Mouse (Mus musculus): ENCODE results near the gene Ccn1. TPM values are rescaled to one million over a fixed set of nuclear protein-coding genes. Genes with fewer than 3 reads are reported as not detected.

Ccn1 gene
- total and polyA plus RNA-seq, 3 experiments = not detected

DNA sequence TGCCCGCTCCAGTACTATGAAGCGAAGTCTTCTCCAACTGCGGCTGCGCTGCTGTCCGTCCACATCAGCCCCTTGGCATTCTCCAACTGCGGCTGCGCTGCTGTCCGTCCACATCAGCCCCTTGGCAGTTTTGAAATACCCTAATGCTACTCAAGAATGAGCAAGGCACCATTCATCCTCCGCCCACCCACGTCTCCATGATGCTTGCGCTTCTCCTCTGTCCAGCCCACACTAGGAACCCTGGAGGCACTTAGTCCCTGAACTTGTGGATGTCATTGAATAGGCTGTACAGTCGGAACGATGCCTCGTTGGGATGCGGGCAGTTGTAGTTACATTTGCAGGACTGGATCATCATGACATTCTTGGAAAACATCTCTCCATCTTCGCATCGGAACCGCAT, 2.4 kb downstream of the Ccn1 start:
- Histone ChIP-seq H3K9me3 (replicated peaks) (peaks cover 40% of the 10 kb centered on the region), H3K4me1 (ENCODE audit: insufficient read depth, low read depth, low read length) (no peaks in the 10 kb centered on the region), H3K27me3 (ENCODE audit: insufficient read depth, low read length) (no peaks in the 10 kb centered on the region), H3K4me3 (ENCODE audit: low read depth, low read length) (no peak overlapping the region), H3K36me3 (replicated peaks) (no peaks in the 10 kb centered on the region)
- ATAC-seq (ENCODE audit: extremely low read depth, insufficient number of reproducible peaks, low FRiP score, poor library complexity, severe bottlenecking) (no peak), DNase-seq (ENCODE audit: low spot score) (no peak)
- no peak for TF ChIP-seq TAL1 (conservative IDR thresholded peaks at IDR 0.05; ENCODE audit: low read depth, low read length)

DNA sequence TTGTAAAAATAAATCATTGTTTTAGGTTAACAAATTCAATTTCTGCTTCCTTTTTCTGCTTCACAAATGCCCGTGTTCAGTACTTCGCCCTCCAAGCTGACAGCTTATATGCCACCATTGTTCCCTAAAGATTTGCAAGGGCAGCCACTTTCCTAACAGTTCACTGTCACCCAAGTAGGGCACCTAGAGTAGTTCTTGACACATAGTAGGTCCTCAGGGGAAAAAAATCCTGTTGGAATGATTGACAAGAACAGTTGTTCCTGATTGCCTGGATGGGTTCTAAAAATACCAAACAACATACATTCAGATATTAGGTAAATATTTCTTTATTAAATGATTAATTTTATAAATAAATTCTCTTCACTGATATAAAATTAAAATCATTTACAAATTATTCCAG, 3.1 kb downstream of the Ccn1 start:
- DNase-seq (ENCODE audit: low spot score) (no peak), ATAC-seq (ENCODE audit: extremely low read depth, insufficient number of reproducible peaks, low FRiP score, poor library complexity, severe bottlenecking) (no peak)
- H3K4me3 ChIP-seq (ENCODE audit: low read depth, low read length) = no peak overlapping the region
- H3K27me3 ChIP-seq (ENCODE audit: insufficient read depth, low read length) = no peaks in the 10 kb centered on the region
- no peak for TF ChIP-seq TAL1 (conservative IDR thresholded peaks at IDR 0.05; ENCODE audit: low read depth, low read length)
- H3K9me3 ChIP-seq (replicated peaks) = peaks cover 34% of the 10 kb centered on the region
- no peaks in the 10 kb centered on the region for H3K4me1 ChIP-seq (ENCODE audit: insufficient read depth, low read depth, low read length)
- H3K36me3 ChIP-seq (replicated peaks) = no peaks in the 10 kb centered on the region

DNA sequence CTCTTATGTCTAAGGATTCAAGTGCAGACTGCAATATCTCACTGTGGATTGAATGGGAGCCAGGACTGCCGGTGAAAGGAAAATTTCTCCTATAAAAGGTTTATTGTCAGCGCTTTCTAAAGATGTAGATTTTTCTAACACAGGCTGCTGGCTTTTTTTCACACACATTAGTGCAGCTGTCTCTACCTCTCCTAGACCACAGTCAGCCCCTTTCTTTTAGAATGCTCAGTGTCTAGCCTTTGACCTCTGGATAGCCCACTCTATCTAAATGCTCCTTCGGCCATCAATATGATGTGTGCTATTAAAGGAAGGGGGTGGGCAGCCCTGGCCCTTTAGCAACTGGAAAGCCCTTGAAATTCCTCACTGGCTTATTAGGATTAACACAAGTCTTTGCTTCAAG, 3.8 kb downstream of the Ccn1 start:
- Histone ChIP-seq H3K4me1 (ENCODE audit: insufficient read depth, low read depth, low read length) (no peaks in the 10 kb centered on the region), H3K36me3 (replicated peaks) (no peaks in the 10 kb centered on the region), H3K27me3 (ENCODE audit: insufficient read depth, low read length) (no peaks in the 10 kb centered on the region), H3K9me3 (replicated peaks) (peaks cover 34% of the 10 kb centered on the region), H3K4me3 (ENCODE audit: low read depth, low read length) (no peak overlapping the region)
- TF ChIP-seq TAL1 (conservative IDR thresholded peaks at IDR 0.05; ENCODE audit: low read depth, low read length) = no peak
- no peak for TF ChIP-seq CTCF (IDR thresholded peaks at IDR 0.05; ENCODE audit: low read depth, low read length)
- TF ChIP-seq POLR2AphosphoS5 (IDR thresholded peaks at IDR 0.05; ENCODE audit: insufficient replicate concordance, low read depth, low read length) = no peak
- no peak for TF ChIP-seq GATA1 (IDR thresholded peaks at IDR 0.05; ENCODE audit: borderline replicate concordance, low read length)
- TF ChIP-seq GATA2 (IDR thresholded peaks at IDR 0.05; ENCODE audit: borderline replicate concordance, low read depth, low read length) = no peak
- no peak for ATAC-seq (ENCODE audit: extremely low read depth, insufficient number of reproducible peaks, low FRiP score, poor library complexity, severe bottlenecking)
- no peak for DNase-seq (ENCODE audit: low spot score)

DNA sequence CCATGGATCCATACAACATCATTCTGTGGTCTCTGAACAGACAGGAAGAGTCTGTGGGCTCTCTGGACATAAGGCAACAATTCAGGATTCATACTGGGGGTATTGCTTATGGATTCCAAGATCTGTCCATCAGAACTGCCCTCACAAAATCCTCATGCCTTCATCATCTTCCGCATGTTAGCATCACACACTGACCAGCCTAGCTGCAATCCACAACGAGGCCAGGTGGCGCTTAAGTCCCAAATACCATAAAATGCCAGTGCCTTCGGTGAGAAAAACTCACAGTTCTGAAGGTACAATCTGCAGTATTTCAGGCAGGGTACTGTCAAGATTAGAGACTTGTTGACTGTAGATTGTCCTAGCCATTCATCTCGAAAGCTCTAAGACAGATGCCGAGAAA, 4.3 kb downstream of the Ccn1 start:
- Histone ChIP-seq H3K27me3 (ENCODE audit: insufficient read depth, low read length) (no peaks in the 10 kb centered on the region), H3K9me3 (replicated peaks) (peaks cover 34% of the 10 kb centered on the region), H3K4me3 (ENCODE audit: low read depth, low read length) (no peak overlapping the region), H3K4me1 (ENCODE audit: insufficient read depth, low read depth, low read length) (no peaks in the 10 kb centered on the region), H3K36me3 (replicated peaks) (no peaks in the 10 kb centered on the region)
- ATAC-seq (ENCODE audit: extremely low read depth, insufficient number of reproducible peaks, low FRiP score, poor library complexity, severe bottlenecking) (no peak), DNase-seq (ENCODE audit: low spot score) (no peak)
- no peak for TF ChIP-seq GATA2 (IDR thresholded peaks at IDR 0.05; ENCODE audit: borderline replicate concordance, low read depth, low read length)
- no peak for TF ChIP-seq CTCF (IDR thresholded peaks at IDR 0.05; ENCODE audit: low read depth, low read length)
- no peak for TF ChIP-seq GATA1 (IDR thresholded peaks at IDR 0.05; ENCODE audit: borderline replicate concordance, low read length)
- TF ChIP-seq POLR2AphosphoS5 (IDR thresholded peaks at IDR 0.05; ENCODE audit: insufficient replicate concordance, low read depth, low read length) = no peak
- no peak for TF ChIP-seq TAL1 (conservative IDR thresholded peaks at IDR 0.05; ENCODE audit: low read depth, low read length)

DNA sequence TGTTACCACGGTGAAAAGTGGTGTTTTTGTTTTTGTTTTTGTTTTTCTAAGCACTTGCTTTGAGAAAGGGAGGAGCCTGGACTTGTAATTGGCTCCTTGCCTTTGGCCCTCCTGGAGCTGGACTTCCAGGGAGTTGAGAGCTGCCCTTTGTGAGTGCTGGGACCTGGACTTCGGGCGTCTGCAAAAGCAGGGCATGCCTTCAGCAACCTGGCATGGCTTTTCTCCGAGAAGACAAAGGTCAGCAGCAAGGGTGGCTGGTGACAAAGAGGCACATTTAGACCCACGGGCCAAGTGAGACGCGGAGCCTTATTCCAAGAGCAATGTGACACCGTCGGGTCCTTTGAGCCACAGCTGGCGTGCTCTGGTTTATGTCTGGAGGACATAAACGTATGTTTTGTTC, 6.9 kb downstream of the Ccn1 start:
- no peaks in the 10 kb centered on the region for H3K36me3 ChIP-seq (replicated peaks)
- peaks cover 31% of the 10 kb centered on the region for H3K9me3 ChIP-seq (replicated peaks)
- no peaks in the 10 kb centered on the region for H3K27me3 ChIP-seq (ENCODE audit: insufficient read depth, low read length)
- no peak overlapping the region for H3K4me3 ChIP-seq (ENCODE audit: low read depth, low read length)
- DNase-seq (ENCODE audit: low spot score) = no peak
- TF ChIP-seq CTCF (IDR thresholded peaks at IDR 0.05; ENCODE audit: low read depth, low read length) (no peak), GATA2 (IDR thresholded peaks at IDR 0.05; ENCODE audit: borderline replicate concordance, low read depth, low read length) (no peak), POLR2AphosphoS5 (IDR thresholded peaks at IDR 0.05; ENCODE audit: insufficient replicate concordance, low read depth, low read length) (no peak), GATA1 (IDR thresholded peaks at IDR 0.05; ENCODE audit: borderline replicate concordance, low read length) (no peak), TAL1 (conservative IDR thresholded peaks at IDR 0.05; ENCODE audit: low read depth, low read length) (no peak)
- ATAC-seq (ENCODE audit: extremely low read depth, insufficient number of reproducible peaks, low FRiP score, poor library complexity, severe bottlenecking) = no peak
- no peaks in the 10 kb centered on the region for H3K4me1 ChIP-seq (ENCODE audit: insufficient read depth, low read depth, low read length)

DNA sequence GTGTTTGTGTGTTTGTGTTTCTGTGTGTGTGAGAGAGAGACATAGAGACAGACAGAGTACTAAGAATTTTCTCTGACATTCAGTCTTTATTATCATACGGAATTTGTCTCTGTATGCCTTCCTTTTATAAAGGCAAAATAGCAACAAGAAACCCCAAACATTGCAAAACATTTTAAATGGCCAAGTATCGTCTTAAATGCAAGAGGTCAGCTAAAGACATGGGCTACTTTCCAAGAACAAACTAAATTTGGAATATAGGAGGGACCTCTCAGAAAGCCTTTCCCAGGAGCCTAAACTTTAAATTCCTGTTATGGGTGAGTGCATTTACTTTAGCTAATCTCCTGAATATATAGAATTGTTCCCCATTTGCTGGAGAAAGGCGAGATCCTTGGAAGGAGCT, 7.9 kb downstream of the Ccn1 start:
- TF ChIP-seq CTCF (IDR thresholded peaks at IDR 0.05; ENCODE audit: low read depth, low read length) (no peak), TAL1 (conservative IDR thresholded peaks at IDR 0.05; ENCODE audit: low read depth, low read length) (no peak), POLR2AphosphoS5 (IDR thresholded peaks at IDR 0.05; ENCODE audit: insufficient replicate concordance, low read depth, low read length) (no peak), GATA2 (IDR thresholded peaks at IDR 0.05; ENCODE audit: borderline replicate concordance, low read depth, low read length) (no peak), GATA1 (IDR thresholded peaks at IDR 0.05; ENCODE audit: borderline replicate concordance, low read length) (no peak)
- Histone ChIP-seq H3K4me1 (ENCODE audit: insufficient read depth, low read depth, low read length) (no peaks in the 10 kb centered on the region), H3K27me3 (ENCODE audit: insufficient read depth, low read length) (no peaks in the 10 kb centered on the region), H3K36me3 (replicated peaks) (no peaks in the 10 kb centered on the region), H3K9me3 (replicated peaks) (peaks cover 30% of the 10 kb centered on the region), H3K4me3 (ENCODE audit: low read depth, low read length) (no peak overlapping the region)
- DNase-seq (ENCODE audit: low spot score) (no peak), ATAC-seq (ENCODE audit: extremely low read depth, insufficient number of reproducible peaks, low FRiP score, poor library complexity, severe bottlenecking) (no peak)

DNA sequence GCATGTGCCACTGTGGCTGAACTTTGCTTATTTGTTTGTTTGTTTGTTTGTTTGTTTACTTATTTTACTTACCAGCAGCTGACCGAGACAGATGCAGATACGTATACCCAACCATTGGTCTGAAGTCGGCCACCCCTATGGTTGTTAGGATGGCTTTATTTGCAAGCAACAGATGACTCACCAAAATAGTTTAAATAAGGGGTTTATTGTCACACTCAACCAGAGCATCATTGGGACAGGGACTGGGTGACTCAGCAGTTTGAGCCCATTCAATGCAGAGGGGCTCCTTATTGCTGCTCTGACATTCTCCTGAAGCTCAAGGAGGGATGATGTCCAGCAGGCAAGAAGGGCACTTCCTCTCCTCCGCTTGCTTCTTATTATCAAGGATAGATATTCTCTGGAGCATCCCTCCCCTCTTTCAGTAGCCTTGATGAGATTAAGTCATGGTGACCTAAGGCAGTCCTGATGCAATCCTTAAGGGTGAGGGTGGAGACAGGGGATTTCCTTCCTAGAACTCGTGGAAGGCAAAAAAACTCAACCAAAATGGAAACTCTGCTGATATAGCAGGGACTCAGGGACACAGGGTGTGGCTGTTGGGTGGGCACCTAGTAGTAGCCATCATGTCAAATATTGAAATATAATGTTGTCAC, 8.6 kb downstream of the Ccn1 start:
- DNase-seq (ENCODE audit: low spot score) (no peak), ATAC-seq (ENCODE audit: extremely low read depth, insufficient number of reproducible peaks, low FRiP score, poor library complexity, severe bottlenecking) (no peak)
- no peak for TF ChIP-seq CTCF (IDR thresholded peaks at IDR 0.05; ENCODE audit: low read depth, low read length)
- no peak for TF ChIP-seq TAL1 (conservative IDR thresholded peaks at IDR 0.05; ENCODE audit: low read depth, low read length)
- TF ChIP-seq GATA1 (IDR thresholded peaks at IDR 0.05; ENCODE audit: borderline replicate concordance, low read length) = no peak
- TF ChIP-seq POLR2AphosphoS5 (IDR thresholded peaks at IDR 0.05; ENCODE audit: insufficient replicate concordance, low read depth, low read length) = no peak
- TF ChIP-seq GATA2 (IDR thresholded peaks at IDR 0.05; ENCODE audit: borderline replicate concordance, low read depth, low read length) = no peak
- Histone ChIP-seq H3K4me1 (ENCODE audit: insufficient read depth, low read depth, low read length) (no peaks in the 10 kb centered on the region), H3K27me3 (ENCODE audit: insufficient read depth, low read length) (no peaks in the 10 kb centered on the region), H3K36me3 (replicated peaks) (no peaks in the 10 kb centered on the region), H3K9me3 (replicated peaks) (peaks cover 30% of the 10 kb centered on the region), H3K4me3 (ENCODE audit: low read depth, low read length) (no peak overlapping the region)

All from G1E (cell line).